Mouse (Mus musculus) limb, embryonic 10.5 days (tissue): ENCODE results near the gene Atp6v1g1. TPM values are rescaled to one million over a fixed set of nuclear protein-coding genes. Genes with fewer than 3 reads are reported as not detected.

Experiments
- DNase-seq: peaks from one replicate; pipeline ENCODE4 v3.0.0-alpha.2; 2017; ENCODE audit warnings: low spot score
- H3K27ac ChIP-seq: fragments of 300-500 bp; sonication (generic); 2 replicates; pipeline ENCODE4 v1.5.1; 2016; ENCODE audit warnings: mild to moderate bottlenecking
- H3K27me3 ChIP-seq: fragments of 300-500 bp; sonication (generic); 2 replicates; pipeline ENCODE4 v1.6.1; 2016; ENCODE audit warnings: low read depth, mild to moderate bottlenecking; ENCODE audit not compliant: poor library complexity, severe bottlenecking
- H3K36me3 ChIP-seq: fragments of 300-500 bp; sonication (generic); 2 replicates; pipeline ENCODE4 v1.6.1; 2016; ENCODE audit warnings: mild to moderate bottlenecking, moderate library complexity
- H3K4me1 ChIP-seq: fragments of 300-500 bp; sonication (generic); 2 replicates; pipeline ENCODE4 v1.6.1; 2016
- H3K4me3 ChIP-seq: fragments of 300-500 bp; sonication (generic); 2 replicates; pipeline ENCODE4 v1.5.1; 2016; ENCODE audit warnings: mild to moderate bottlenecking, moderate library complexity
- H3K9me3 ChIP-seq: fragments of 300-500 bp; sonication (generic); replicated peaks from 2 replicates; pipeline ENCODE4 v1.6.1; 2016; ENCODE audit warnings: mild to moderate bottlenecking
- WGBS: fragments of 180-500 bp; shearing (Covaris S2); methylation state at CpG from one replicate; pipeline ENCODE4 v1.1.7; 2016; 5-methylcytosine and 5-hydroxymethylcytosine counted together
- polyA plus RNA-seq: library from polyadenylated mRNA; unstranded; fragments of >200 nt; fragmentation: Nextera tagmentation; extraction: Ambion mirVana; gene quantifications from 2 replicates; pipeline ENCODE4 v1.2.1, GENCODE M21; 2016

The Atp6v1g1 gene
- polyA plus RNA-seq, 1 experiment from 2014 or later: 239 TPM

- H3K4me1 ChIP-seq: no peaks in the 10 kb centered on the region
- no peak for DNase-seq
- no peaks in the 10 kb centered on the region for H3K9me3 ChIP-seq
- no peaks in the 10 kb centered on the region for H3K36me3 ChIP-seq
- 89% methylated on average over 2 of the region's 2 CpGs for WGBS
- H3K27me3 ChIP-seq: no peaks in the 10 kb centered on the region
- no peak overlapping the region for H3K4me3 ChIP-seq
- H3K27ac ChIP-seq: no peak overlapping the region
These were observed 22.7 kb upstream of the Atp6v1g1 start for GRCm38 (mm10) chr4:63521813-63522419.

DNA sequence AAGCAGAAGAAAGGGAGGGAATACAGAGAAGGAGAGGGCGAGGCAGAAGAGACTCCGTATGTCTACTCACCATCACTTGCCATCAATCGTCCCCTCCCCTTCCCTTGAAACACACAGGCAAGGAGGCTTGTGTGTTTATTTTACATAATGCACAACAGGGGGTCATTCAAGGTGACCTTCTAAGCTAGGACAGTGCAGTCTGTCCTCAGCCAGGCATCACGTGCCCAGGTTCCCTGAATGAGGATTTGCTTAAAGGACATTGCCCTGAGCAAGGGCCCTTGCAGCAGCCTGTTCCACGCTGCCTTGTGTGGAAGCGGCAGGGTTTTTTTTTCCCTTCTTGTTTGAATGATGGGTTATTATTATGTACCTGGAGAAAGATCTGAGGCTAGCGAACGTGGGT lies 19.1 kb upstream of the Atp6v1g1 start:
- Histone ChIP-seq H3K36me3 (no peaks in the 10 kb centered on the region), H3K9me3 (no peaks in the 10 kb centered on the region), H3K4me3 (no peak overlapping the region), H3K4me1 (no peaks in the 10 kb centered on the region), H3K27ac (no peak overlapping the region), H3K27me3 (no peaks in the 10 kb centered on the region)
- no peak for DNase-seq
- 85% methylated on average over 8 of the region's 8 CpGs for WGBS

- WGBS: 86% methylated on average over 6 of the region's 6 CpGs
- H3K4me3 ChIP-seq: no peak overlapping the region
- H3K27me3 ChIP-seq: no peaks in the 10 kb centered on the region
- no peak overlapping the region for H3K27ac ChIP-seq
- no peaks in the 10 kb centered on the region for H3K9me3 ChIP-seq
- DNase-seq: no peak
- no peaks in the 10 kb centered on the region for H3K4me1 ChIP-seq
- no peaks in the 10 kb centered on the region for H3K36me3 ChIP-seq
These were observed 15.6 kb upstream of the Atp6v1g1 start for GRCm38 (mm10) chr4:63528946-63529345.

GRCm38 (mm10) chr4:63530409-63530808 lies 14.2 kb upstream of the Atp6v1g1 start:
- H3K9me3 ChIP-seq: no peaks in the 10 kb centered on the region
- no peak overlapping the region for H3K4me3 ChIP-seq
- H3K36me3 ChIP-seq: no peaks in the 10 kb centered on the region
- DNase-seq: no peak
- no peaks in the 10 kb centered on the region for H3K4me1 ChIP-seq
- H3K27me3 ChIP-seq: no peaks in the 10 kb centered on the region
- H3K27ac ChIP-seq: no peak overlapping the region
- WGBS: 86% methylated on average over 7 of the region's 7 CpGs

DNA sequence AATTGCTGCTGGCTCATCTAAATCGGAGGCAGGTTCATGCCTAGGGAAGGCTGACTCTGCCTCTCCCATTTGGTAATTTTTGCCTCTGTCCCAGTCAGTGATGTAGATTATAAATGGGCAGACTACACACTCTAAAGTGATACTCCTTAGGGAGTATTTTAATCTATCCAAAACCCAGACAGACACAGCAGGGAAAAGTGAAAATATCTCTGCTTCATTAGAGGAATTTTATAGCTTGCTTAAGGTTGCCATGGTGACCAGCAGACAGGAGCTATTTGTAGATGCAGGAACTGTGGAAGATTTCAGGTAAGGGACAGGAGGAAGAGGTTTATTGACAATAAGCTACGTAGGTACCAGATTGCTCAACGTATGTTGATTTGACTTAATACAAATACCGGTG lies 7.0 kb upstream of the Atp6v1g1 start:
- no peaks in the 10 kb centered on the region for H3K9me3 ChIP-seq
- no peak overlapping the region for H3K4me3 ChIP-seq
- no peak for DNase-seq
- H3K36me3 ChIP-seq: no peaks in the 10 kb centered on the region
- no peaks in the 10 kb centered on the region for H3K4me1 ChIP-seq
- WGBS: 88% methylated on average over 4 of the region's 4 CpGs
- no peak overlapping the region for H3K27ac ChIP-seq
- H3K27me3 ChIP-seq: no peaks in the 10 kb centered on the region

GRCm38 (mm10) chr4:63542209-63542608 lies 2.4 kb upstream of the Atp6v1g1 start:
- Histone ChIP-seq H3K27me3 (no peaks in the 10 kb centered on the region), H3K4me3 (no peak overlapping the region), H3K36me3 (no peaks in the 10 kb centered on the region), H3K9me3 (no peaks in the 10 kb centered on the region), H3K27ac (no peak overlapping the region), H3K4me1 (peaks cover 27% of the 10 kb centered on the region)
- DNase-seq: no peak
- WGBS: 46% methylated on average over 2 of the region's 2 CpGs

DNA sequence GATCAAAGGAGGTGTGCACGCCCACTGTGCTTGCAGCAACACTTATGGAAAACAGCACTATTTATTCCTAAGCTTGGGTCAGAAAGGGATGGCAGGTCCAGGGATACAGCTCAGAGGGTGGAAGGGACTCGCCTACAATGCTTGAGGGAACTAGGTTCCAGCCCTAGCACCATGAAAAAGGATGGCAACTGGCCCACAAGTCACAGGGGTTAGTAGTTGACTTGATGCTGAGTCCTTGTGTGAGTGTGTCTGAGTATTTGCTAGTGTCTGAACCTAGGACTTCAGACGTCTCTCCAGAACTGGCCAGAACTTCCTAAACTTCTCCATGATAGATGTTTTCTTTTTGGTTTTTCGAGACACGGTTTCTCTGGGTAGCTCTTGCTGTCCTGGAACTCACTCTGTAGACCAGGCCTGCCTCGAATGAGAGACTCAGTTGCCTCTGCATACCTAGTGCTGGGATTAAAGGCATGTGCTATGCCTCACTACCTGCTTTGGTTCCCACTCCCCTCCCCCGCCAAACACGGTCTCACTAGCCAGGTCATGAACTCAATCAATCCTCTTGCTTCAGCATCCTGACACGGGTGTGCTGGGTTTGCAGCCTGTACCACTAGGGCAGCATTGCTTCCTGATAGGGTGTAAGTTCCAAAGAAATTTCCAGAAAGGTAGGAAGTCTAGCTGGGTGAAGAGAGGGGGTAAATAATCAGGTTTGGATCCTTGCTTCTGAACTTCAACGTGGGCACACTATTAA lies 652 bp upstream of the Atp6v1g1 start:
- 47% methylated on average over 10 of the region's 10 CpGs for WGBS
- H3K4me3 ChIP-seq: peak overlapping the region; percentile 94
- no peaks in the 10 kb centered on the region for H3K9me3 ChIP-seq
- peak; percentile 49 for DNase-seq
- peaks cover 29% of the 10 kb centered on the region for H3K4me1 ChIP-seq
- H3K36me3 ChIP-seq: peaks cover 12% of the 10 kb centered on the region
- peak overlapping the region; percentile 96 for H3K27ac ChIP-seq
- no peaks in the 10 kb centered on the region for H3K27me3 ChIP-seq

- Histone ChIP-seq H3K9me3 (no peaks in the 10 kb centered on the region), H3K4me1 (peaks cover 29% of the 10 kb centered on the region), H3K4me3 (peak overlapping the region; percentile 94), H3K27me3 (no peaks in the 10 kb centered on the region), H3K27ac (peak overlapping the region; percentile 96), H3K36me3 (peaks cover 22% of the 10 kb centered on the region)
- DNase-seq: no peak
- 26% methylated on average over 26 of the region's 26 CpGs for WGBS
These were observed 823 bp downstream of the Atp6v1g1 start for GRCm38 (mm10) chr4:63545231-63545958.

GRCm38 (mm10) chr4:63546441-63547055 lies 2.0 kb downstream of the Atp6v1g1 start:
- 87% methylated on average over 6 of the region's 6 CpGs for WGBS
- Histone ChIP-seq H3K9me3 (no peaks in the 10 kb centered on the region), H3K27me3 (no peaks in the 10 kb centered on the region), H3K27ac (no peak overlapping the region), H3K4me1 (peaks cover 29% of the 10 kb centered on the region), H3K4me3 (peak overlapping the region; percentile 94), H3K36me3 (peaks cover 33% of the 10 kb centered on the region)
- no peak for DNase-seq

GRCm38 (mm10) chr4:63547799-63548198 lies 3.2 kb downstream of the Atp6v1g1 start:
- Histone ChIP-seq H3K36me3 (peaks cover 45% of the 10 kb centered on the region), H3K4me3 (no peak overlapping the region), H3K27me3 (no peaks in the 10 kb centered on the region), H3K4me1 (peaks cover 29% of the 10 kb centered on the region), H3K9me3 (no peaks in the 10 kb centered on the region), H3K27ac (no peak overlapping the region)
- 94% methylated on average over 1 of the region's 1 CpGs for WGBS
- DNase-seq: no peak

GRCm38 (mm10) chr4:63548491-63548890 lies 3.9 kb downstream of the Atp6v1g1 start:
- no peak for DNase-seq
- H3K4me1 ChIP-seq: peaks cover 29% of the 10 kb centered on the region
- H3K27ac ChIP-seq: no peak overlapping the region
- H3K9me3 ChIP-seq: no peaks in the 10 kb centered on the region
- H3K27me3 ChIP-seq: no peaks in the 10 kb centered on the region
- H3K4me3 ChIP-seq: no peak overlapping the region
- peaks cover 50% of the 10 kb centered on the region for H3K36me3 ChIP-seq
- WGBS: 89% methylated on average over 3 of the region's 3 CpGs

- DNase-seq: no peak
- H3K9me3 ChIP-seq: no peaks in the 10 kb centered on the region
- H3K27ac ChIP-seq: no peak overlapping the region
- H3K36me3 ChIP-seq: peaks cover 63% of the 10 kb centered on the region
- peaks cover 14% of the 10 kb centered on the region for H3K4me1 ChIP-seq
- H3K4me3 ChIP-seq: no peak overlapping the region
- H3K27me3 ChIP-seq: no peaks in the 10 kb centered on the region
- 97% methylated on average over 3 of the region's 3 CpGs for WGBS
These were observed 6.3 kb downstream of the Atp6v1g1 start for GRCm38 (mm10) chr4:63550908-63551307.

GRCm38 (mm10) chr4:63552865-63553264 lies 8.3 kb downstream of the Atp6v1g1 start:
- 78% methylated on average over 1 of the region's 1 CpGs for WGBS
- H3K4me3 ChIP-seq: no peak overlapping the region

More at GRCm38 (mm10) chr4:63552865-63553264, 8.3 kb downstream of the Atp6v1g1 start:
- Histone ChIP-seq H3K9me3 (no peaks in the 10 kb centered on the region), H3K36me3 (peaks cover 61% of the 10 kb centered on the region), H3K4me1 (peaks cover 14% of the 10 kb centered on the region), H3K27ac (no peak overlapping the region), H3K27me3 (no peaks in the 10 kb centered on the region)
- no peak for DNase-seq
